Mouse (Mus musculus) heart, embryonic 12.5 days (tissue): Measurements from ENCODE around the gene Ceacam19. TPM values are rescaled to one million over a fixed set of nuclear protein-coding genes. Genes with fewer than 3 reads are reported as not detected.
A peak's percentile ranks its signal among the peaks of the same experiment; 100 is the strongest.

ENCODE experiments used
- ATAC-seq: fragments of 200-750 bp; cut with Nextera tagmentation; 2 replicates; pipeline ENCODE4 v1.8.0; 2017; ENCODE audit warnings: moderate TSS enrichment, moderate library complexity; ENCODE audit not compliant: insufficient number of reproducible peaks, low FRiP score
- H3K27ac ChIP-seq: fragments of 300-500 bp; sonication (generic); 2 replicates; pipeline ENCODE4 v1.5.1; 2016; ENCODE audit warnings: mild to moderate bottlenecking, moderate library complexity; ENCODE audit not compliant: poor library complexity, severe bottlenecking
- H3K27me3 ChIP-seq: fragments of 300-500 bp; sonication (generic); replicated peaks from 2 replicates; pipeline ENCODE4 v1.6.1; 2016; ENCODE audit warnings: mild to moderate bottlenecking, moderate library complexity
- H3K36me3 ChIP-seq: fragments of 300-500 bp; sonication (generic); 2 replicates; pipeline ENCODE4 v1.6.1; 2016; ENCODE audit warnings: mild to moderate bottlenecking, moderate library complexity
- H3K4me1 ChIP-seq: fragments of 300-500 bp; sonication (generic); replicated peaks from 2 replicates; pipeline ENCODE4 v1.6.1; 2016; ENCODE audit warnings: mild to moderate bottlenecking
- H3K4me2 ChIP-seq: fragments of 300-500 bp; sonication (generic); 2 replicates; pipeline ENCODE4 v1.6.1; 2016; ENCODE audit warnings: mild to moderate bottlenecking, moderate library complexity
- H3K4me3 ChIP-seq: fragments of 300-500 bp; sonication (generic); 2 replicates; pipeline ENCODE4 v1.5.1; 2016; ENCODE audit warnings: mild to moderate bottlenecking
- H3K9ac ChIP-seq: fragments of 300-500 bp; sonication (generic); 2 replicates; pipeline ENCODE4 v1.6.1; 2016; ENCODE audit warnings: mild to moderate bottlenecking, moderate library complexity
- H3K9me3 ChIP-seq: fragments of 300-500 bp; sonication (generic); replicated peaks from 2 replicates; pipeline ENCODE4 v1.6.1; 2016; ENCODE audit warnings: mild to moderate bottlenecking, moderate library complexity
- WGBS: fragments of 180-500 bp; shearing (Covaris S2); methylation state at CpG from one replicate; pipeline ENCODE4 v1.1.7; 2016; 5-methylcytosine and 5-hydroxymethylcytosine counted together
- polyA plus RNA-seq: library from polyadenylated mRNA; unstranded; fragments of >200 nt; fragmentation: Nextera tagmentation; extraction: Ambion mirVana; gene quantifications from 2 replicates; pipeline ENCODE4 v1.2.1, GENCODE M21; 2016

Ceacam19 gene
- polyA plus RNA-seq, 1 experiment from 2014 or later = not detected

DNA sequence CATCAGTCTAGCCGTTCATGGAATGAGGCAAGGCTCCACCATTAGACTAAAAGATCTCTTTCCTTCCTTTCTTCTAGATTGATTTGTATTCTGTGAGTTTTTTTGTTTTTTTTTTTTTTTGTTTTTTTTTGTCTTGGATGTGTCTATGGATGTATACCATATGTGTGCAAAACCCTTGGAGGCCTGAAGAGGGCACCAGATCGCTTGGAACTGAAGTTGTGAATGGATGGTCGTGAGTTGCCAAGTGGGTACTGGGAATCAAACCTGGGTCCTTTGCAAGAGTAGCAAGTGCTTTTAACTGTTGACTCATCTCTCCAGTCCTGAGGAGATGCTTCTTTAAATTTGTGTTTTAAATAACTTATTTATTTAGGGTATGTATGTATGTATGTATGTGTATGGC, 53.7 kb downstream of the Ceacam19 start:
- no peak overlapping the region for H3K9ac ChIP-seq
- no peak for ATAC-seq
- H3K4me1 ChIP-seq = peaks cover 12% of the 10 kb centered on the region
- no peaks in the 10 kb centered on the region for H3K36me3 ChIP-seq
- H3K9me3 ChIP-seq = 0 out of 2 replicates have a peak, but pooled peaks cover 6% of the 10 kb centered on the region
- WGBS = 50% methylated on average over 3 of the region's 3 CpGs
- no peak overlapping the region for H3K4me3 ChIP-seq
- H3K27ac ChIP-seq = no peak overlapping the region
- H3K27me3 ChIP-seq = 0 out of 2 replicates have a peak, but pooled peaks cover 6% of the 10 kb centered on the region
- H3K4me2 ChIP-seq = no peak overlapping the region

DNA sequence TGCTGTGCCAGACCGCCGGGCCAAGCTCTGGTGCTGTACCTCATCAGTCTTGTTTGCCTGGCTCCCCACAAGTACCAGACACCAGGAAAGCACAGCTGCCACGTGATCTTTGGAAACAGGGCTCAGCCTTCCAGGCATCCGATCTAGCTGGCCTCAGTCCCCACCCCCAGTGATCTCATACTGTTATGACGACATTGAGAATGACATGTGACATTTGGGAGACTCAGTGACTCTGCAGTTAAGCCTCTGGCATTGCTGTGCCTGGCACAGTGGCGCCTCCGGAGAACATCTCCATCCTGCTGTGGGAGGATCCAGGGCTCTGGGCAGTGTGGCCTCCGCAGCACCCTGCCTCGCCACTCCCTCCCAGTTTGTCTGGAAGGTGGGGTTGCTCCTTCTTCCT, 55.9 kb downstream of the Ceacam19 start:
- Histone ChIP-seq H3K9ac (no peak overlapping the region), H3K4me2 (no peak overlapping the region), H3K4me3 (no peak overlapping the region), H3K27me3 (0 out of 2 replicates have a peak, but pooled peaks cover 8% of the 10 kb centered on the region), H3K9me3 (0 out of 2 replicates have a peak, but pooled peaks cover 6% of the 10 kb centered on the region), H3K36me3 (no peaks in the 10 kb centered on the region), H3K27ac (no peak overlapping the region), H3K4me1 (peaks cover 12% of the 10 kb centered on the region)
- ATAC-seq = no peak
- WGBS = 47% methylated on average over 9 of the region's 9 CpGs

DNA sequence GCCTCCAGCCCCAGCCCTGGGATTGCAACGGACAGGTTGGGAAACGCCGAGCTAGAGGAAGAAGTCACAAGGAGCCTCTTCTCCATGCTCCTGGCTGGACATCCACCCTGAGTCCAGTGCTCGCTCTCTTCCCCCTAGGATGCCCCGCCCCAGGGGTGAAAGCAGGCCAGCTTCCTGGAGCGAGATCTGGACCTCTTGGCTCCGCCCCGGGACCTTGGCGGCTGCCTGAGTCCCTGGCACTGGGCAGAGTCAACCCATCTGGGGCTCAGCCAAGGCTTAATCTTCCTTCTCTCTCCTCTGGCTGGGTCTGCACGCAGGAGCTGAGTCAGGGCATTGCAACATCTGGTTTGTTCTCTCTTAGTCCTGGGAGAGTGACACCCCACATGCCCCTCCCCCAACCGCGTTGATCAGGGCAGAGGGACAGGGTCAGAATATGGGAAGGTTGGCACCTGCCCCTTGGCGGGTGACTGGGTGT, 57.0 kb downstream of the Ceacam19 start:
- H3K27ac ChIP-seq = no peak overlapping the region
- H3K4me3 ChIP-seq = no peak overlapping the region
- peak; percentile 79 for ATAC-seq
- 0 out of 2 replicates have a peak, but pooled peaks cover 9% of the 10 kb centered on the region for H3K27me3 ChIP-seq
- no peaks in the 10 kb centered on the region for H3K36me3 ChIP-seq
- peaks cover 12% of the 10 kb centered on the region for H3K4me1 ChIP-seq
- peak overlapping the region; percentile 10 for H3K4me2 ChIP-seq
- WGBS = 27% methylated on average over 13 of the region's 13 CpGs
- 0 out of 2 replicates have a peak overlapping the region, but pooled peaks have one; percentile 1 for H3K9ac ChIP-seq
- H3K9me3 ChIP-seq = 0 out of 2 replicates have a peak, but pooled peaks cover 6% of the 10 kb centered on the region

DNA sequence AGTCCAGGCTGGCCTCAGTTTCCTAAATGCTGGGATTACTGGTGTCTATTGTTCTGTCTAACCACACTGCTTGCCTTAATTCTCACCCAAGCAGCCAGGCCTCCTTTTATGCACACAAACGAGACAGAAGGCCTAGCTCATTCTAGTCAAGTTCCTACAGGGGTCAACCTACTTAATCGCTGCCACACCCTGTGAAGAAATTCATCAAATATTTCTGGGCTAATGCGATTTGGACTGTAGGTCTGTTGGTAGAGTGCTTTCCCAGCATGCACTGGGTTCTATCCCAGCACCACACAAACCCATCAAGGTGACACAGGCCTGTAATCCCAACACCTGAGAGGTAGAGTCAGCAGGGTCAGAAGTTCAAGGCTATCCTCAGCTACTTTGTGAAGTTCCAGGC, 58.1 kb downstream of the Ceacam19 start:
- Histone ChIP-seq H3K4me1 (peaks cover 13% of the 10 kb centered on the region), H3K9ac (no peak overlapping the region), H3K36me3 (no peaks in the 10 kb centered on the region), H3K4me3 (no peak overlapping the region), H3K27ac (no peak overlapping the region), H3K27me3 (0 out of 2 replicates have a peak, but pooled peaks cover 9% of the 10 kb centered on the region), H3K4me2 (no peak overlapping the region), H3K9me3 (0 out of 2 replicates have a peak, but pooled peaks cover 6% of the 10 kb centered on the region)
- WGBS = 79% methylated on average over 3 of the region's 3 CpGs
- no peak for ATAC-seq

- H3K36me3 ChIP-seq = no peaks in the 10 kb centered on the region
- no peak overlapping the region for H3K27ac ChIP-seq
- H3K4me3 ChIP-seq = no peak overlapping the region
- H3K27me3 ChIP-seq = peaks cover 12% of the 10 kb centered on the region
- 0 out of 2 replicates have a peak, but pooled peaks cover 6% of the 10 kb centered on the region for H3K9me3 ChIP-seq
- H3K4me1 ChIP-seq = peaks cover 27% of the 10 kb centered on the region
- 38% methylated on average over 6 of the region's 6 CpGs for WGBS
- no peak overlapping the region for H3K4me2 ChIP-seq
- peak overlapping the region; percentile 14; the same call in 1 of the 2 replicates for H3K9ac ChIP-seq
- ATAC-seq = no peak
Measured at GRCm38 (mm10) chr7:19826756-19827155, 61.0 kb downstream of the Ceacam19 start.

Other genes with a start within 250 kb of the Ceacam19 start
- 99.8 and 107 TPM in 2 replicates for gene Clptm1, start 222.9 kb downstream of the Ceacam19 start, polyA plus RNA-seq
- gene Apoc2, start 210.0 kb downstream of the Ceacam19 start, polyA plus RNA-seq = 1.6 and 5.4 TPM in 2 replicates
- gene Gm44805, start 206.5 kb downstream of the Ceacam19 start, polyA plus RNA-seq = not detected in 2 replicates
- 0.41 TPM in 1 of 2 replicates, not detected in the other for gene Apoc4, start 206.5 kb downstream of the Ceacam19 start, polyA plus RNA-seq
- 6.7 and 8.9 TPM in 2 replicates for gene Apoc1, start 195.3 kb downstream of the Ceacam19 start, polyA plus RNA-seq
- 399 and 400 TPM in 2 replicates for gene Apoe, start 188.8 kb downstream of the Ceacam19 start, polyA plus RNA-seq
- gene Tomm40, start 172.5 kb downstream of the Ceacam19 start, polyA plus RNA-seq = 160 and 166 TPM in 2 replicates
- gene Nectin2, start 137.5 kb downstream of the Ceacam19 start, polyA plus RNA-seq = 99.1 and 101 TPM in 2 replicates
- 232 and 245 TPM in 2 replicates for gene Bcam, start 116.9 kb downstream of the Ceacam19 start, polyA plus RNA-seq
- gene Cblc, start 91.2 kb downstream of the Ceacam19 start, polyA plus RNA-seq = 0.27 TPM in 1 of 2 replicates, not detected in the other
- 1.4 and 1.7 TPM in 2 replicates for gene Bcl3, start 65.2 kb downstream of the Ceacam19 start, polyA plus RNA-seq
- gene Gm19345, start 36.0 kb downstream of the Ceacam19 start, polyA plus RNA-seq = not detected in 2 replicates
- gene Ceacam16, start 26.7 kb downstream of the Ceacam19 start, polyA plus RNA-seq = not detected in 2 replicates
- gene Pvr, start 33.2 kb upstream of the Ceacam19 start, polyA plus RNA-seq = 15.7 and 16.0 TPM in 2 replicates
- 1.0 and 1.2 TPM in 2 replicates for gene Igsf23, start 62.8 kb upstream of the Ceacam19 start, polyA plus RNA-seq
- 0.42 TPM in 1 of 2 replicates, not detected in the other for gene Ceacam20, start 77.4 kb upstream of the Ceacam19 start, polyA plus RNA-seq
- not detected in 2 replicates for gene Nlrp9b, start 103.5 kb upstream of the Ceacam19 start, polyA plus RNA-seq
- gene Vmn1r91, start 211.7 kb upstream of the Ceacam19 start, polyA plus RNA-seq = not detected in 2 replicates
- gene Gm16442, start 234.6 kb upstream of the Ceacam19 start, polyA plus RNA-seq = not detected in 2 replicates